Mouse (Mus musculus) testis, adult 2 months (tissue): ENCODE measurements around the gene Ergic1.

Source experiments
- CTCF ChIP-seq: fragments of 200-500 bp; IDR thresholded peaks from 2 replicates; pipeline ENCODE4 v1.5.1; 2012; ENCODE audit warnings: low read depth, mild to moderate bottlenecking, inconsistent platforms, low read length, moderate library complexity; ENCODE audit not compliant: control insufficient read depth, insufficient read depth, insufficient replicate concordance
- POLR2A ChIP-seq: fragments of 200-500 bp; IDR thresholded peaks from 2 replicates; pipeline ENCODE4 v1.6.1; 2012; ENCODE audit warnings: low read depth, mild to moderate bottlenecking, inconsistent platforms, low read length, moderate library complexity; ENCODE audit not compliant: control insufficient read depth

GRCm38 (mm10) chr17:26578771-26579170 is 17.5 kb downstream of the Ergic1 start:
- TF ChIP-seq CTCF (no peak), POLR2A (no peak)
